Mouse (Mus musculus) naive thymus-derived CD4-positive, alpha-beta T cell, adult 2 months (primary cell): ENCODE data around the gene Meox1.

Experiments
- DNase-seq: peaks from one replicate; pipeline ENCODE4 v3.0.0-alpha.2; 2011; ENCODE audit warnings: low read depth

Gene Meox1

GRCm38 (mm10) chr11:101851042-101851441, 43.1 kb downstream of the Meox1 start:
- DNase-seq: no peak

- no peak for DNase-seq
Measured at GRCm38 (mm10) chr11:101849286-101849685, 44.9 kb downstream of the Meox1 start.

GRCm38 (mm10) chr11:101847509-101847908, 46.7 kb downstream of the Meox1 start:
- no peak for DNase-seq

GRCm38 (mm10) chr11:101842773-101843163, 51.4 kb downstream of the Meox1 start:
- no peak for DNase-seq

GRCm38 (mm10) chr11:101841998-101842772, 52.0 kb downstream of the Meox1 start:
- DNase-seq: no peak

- no peak for DNase-seq
Measured at GRCm38 (mm10) chr11:101840405-101840804, 53.8 kb downstream of the Meox1 start.

GRCm38 (mm10) chr11:101839426-101839825, 54.7 kb downstream of the Meox1 start:
- DNase-seq: no peak

- no peak for DNase-seq
Measured at GRCm38 (mm10) chr11:101832001-101832400, 62.2 kb downstream of the Meox1 start.

- DNase-seq: no peak
Measured at GRCm38 (mm10) chr11:101830616-101831015, 63.6 kb downstream of the Meox1 start.

- no peak for DNase-seq
Measured at GRCm38 (mm10) chr11:101830112-101830511, 64.1 kb downstream of the Meox1 start.

GRCm38 (mm10) chr11:101828718-101829117, 65.5 kb downstream of the Meox1 start:
- no peak for DNase-seq
